Mouse (Mus musculus): Measurements from ENCODE around the gene Armc6. TPM values are rescaled to one million over a fixed set of nuclear protein-coding genes. Genes with fewer than 3 reads are reported as not detected.

The Armc6 gene
- polyA plus RNA-seq, 1 experiment from 2014 or later, result 133 TPM

DNA sequence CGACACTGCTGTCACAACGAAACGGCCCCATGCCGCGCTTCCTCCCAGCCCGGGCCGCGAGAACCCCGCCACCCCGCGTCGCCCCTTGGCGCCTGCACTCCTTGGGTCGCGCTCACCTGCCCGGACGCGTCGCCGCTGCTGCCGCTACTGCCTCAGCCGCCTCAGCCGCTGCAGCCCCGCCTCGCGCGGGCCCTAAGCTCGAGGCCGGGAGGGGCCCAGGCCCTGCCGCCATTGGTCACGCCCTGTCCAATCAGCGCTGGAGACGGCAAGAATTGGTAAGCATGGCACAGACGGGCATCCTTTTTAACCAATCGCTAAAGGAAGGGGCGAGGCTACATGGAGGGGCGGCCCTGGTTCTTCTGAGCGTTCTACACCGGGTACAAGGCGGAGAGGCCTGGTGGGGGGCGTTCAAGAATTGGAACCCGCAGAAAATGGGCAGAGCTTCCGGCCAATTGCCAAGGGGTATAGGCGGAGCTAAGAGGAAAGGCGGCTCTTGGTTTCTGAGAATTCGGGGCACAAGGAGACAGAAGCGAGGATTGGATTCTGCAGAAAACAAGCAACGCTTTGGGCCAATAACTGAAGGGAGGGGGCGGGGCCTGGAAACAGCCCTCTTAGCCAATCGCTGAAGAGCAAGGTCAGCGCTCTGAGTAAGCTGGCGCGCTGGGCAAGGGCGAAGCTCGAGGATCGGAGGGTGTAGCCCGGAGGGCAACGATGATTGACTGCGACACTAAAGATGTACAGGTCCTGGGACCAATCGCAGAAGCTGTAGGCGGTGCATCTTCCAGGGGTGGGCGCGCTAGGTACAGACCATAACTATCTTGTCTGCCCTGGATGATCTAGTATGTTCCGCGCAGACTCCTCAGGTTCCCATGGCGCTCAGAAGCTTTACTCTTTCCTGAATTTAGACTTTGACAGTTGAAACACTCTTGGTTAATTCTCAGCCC, 21.9 kb downstream of the Armc6 start, which contains the start of gene Slc25a42:
Gene Slc25a42 (minus strand): TSS at position 194 of the 944 bp plus-strand sequence.
- H3K36me3 ChIP-seq (ENCODE audit: control insufficient read depth, insufficient read depth, low read length), result no peaks in the 10 kb centered on the region
- WGBS, result under 1% methylated on average over 56 of the region's 66 CpGs
- peaks cover 14% of the 10 kb centered on the region for H3K4me1 ChIP-seq (ENCODE audit: control insufficient read depth, insufficient read depth, low read length)
- H3K27me3 ChIP-seq (ENCODE audit: control insufficient read depth, insufficient read depth, low read depth, low read length), result peaks cover 3% of the 10 kb centered on the region; the same call in 1 of the 2 replicates
- H3K4me3 ChIP-seq (ENCODE audit: low read depth, low read length), result peak within 1 kb of the TSS; percentile 66
- peak within 1 kb of the TSS; percentile 79 for H3K27ac ChIP-seq (ENCODE audit: low read length)
- peak within 1 kb of the TSS; percentile 77 for H3K9ac ChIP-seq (ENCODE audit: low read depth, low read length)
- H3K9me3 ChIP-seq (replicated peaks; ENCODE audit: control insufficient read depth, low read length, poor library complexity, severe bottlenecking), result no peaks in the 10 kb centered on the region
- H3K4me2 ChIP-seq (ENCODE audit: low read length), result peak within 1 kb of the TSS; percentile 91
- ATAC-seq, result peak; percentile 99

- H3K9ac ChIP-seq (ENCODE audit: low read depth, low read length), result peak overlapping the region; percentile 77
- peak overlapping the region; percentile 91 for H3K4me2 ChIP-seq (ENCODE audit: low read length)
- no peaks in the 10 kb centered on the region for H3K36me3 ChIP-seq (ENCODE audit: control insufficient read depth, insufficient read depth, low read length)
- H3K4me1 ChIP-seq (ENCODE audit: control insufficient read depth, insufficient read depth, low read length), result peaks cover 14% of the 10 kb centered on the region
- H3K27ac ChIP-seq (ENCODE audit: low read length), result peak overlapping the region; percentile 79
- peaks cover 3% of the 10 kb centered on the region; the same call in 1 of the 2 replicates for H3K27me3 ChIP-seq (ENCODE audit: control insufficient read depth, insufficient read depth, low read depth, low read length)
- no peak for ATAC-seq
- H3K9me3 ChIP-seq (replicated peaks; ENCODE audit: control insufficient read depth, low read length, poor library complexity, severe bottlenecking), result no peaks in the 10 kb centered on the region
- 2% methylated on average over 31 of the region's 31 CpGs for WGBS
- peak overlapping the region; percentile 66 for H3K4me3 ChIP-seq (ENCODE audit: low read depth, low read length)
Measured at GRCm38 (mm10) chr8:70211726-70212111, 22.5 kb downstream of the Armc6 start.

DNA sequence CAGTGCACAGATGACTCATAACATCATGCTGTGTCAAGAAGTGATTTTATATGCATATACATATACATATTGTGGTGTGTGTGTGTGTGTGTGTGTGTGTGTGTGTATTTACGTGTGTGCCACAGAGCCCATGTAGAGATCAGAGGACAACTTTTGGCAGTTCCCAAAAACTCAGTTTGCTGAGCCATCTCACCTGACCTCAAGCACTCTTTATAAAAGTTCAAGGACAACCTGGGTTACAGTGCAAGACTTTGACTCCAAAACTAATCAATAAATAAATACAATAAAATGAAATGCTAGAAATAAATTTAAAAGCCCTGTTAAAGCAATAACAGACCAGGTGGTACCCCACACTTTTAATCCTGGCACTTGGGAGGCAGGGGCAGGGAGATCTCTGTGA, 23.0 kb downstream of the Armc6 start:
- Histone ChIP-seq H3K9ac (ENCODE audit: low read depth, low read length) (peak overlapping the region; percentile 77; the same call in 1 of the 2 replicates), H3K4me2 (ENCODE audit: low read length) (peak overlapping the region; percentile 91), H3K36me3 (ENCODE audit: control insufficient read depth, insufficient read depth, low read length) (no peaks in the 10 kb centered on the region), H3K4me3 (ENCODE audit: low read depth, low read length) (peak overlapping the region; percentile 66), H3K4me1 (ENCODE audit: control insufficient read depth, insufficient read depth, low read length) (peaks cover 14% of the 10 kb centered on the region), H3K9me3 (replicated peaks; ENCODE audit: control insufficient read depth, low read length, poor library complexity, severe bottlenecking) (no peaks in the 10 kb centered on the region), H3K27ac (ENCODE audit: low read length) (no peak overlapping the region), H3K27me3 (ENCODE audit: control insufficient read depth, insufficient read depth, low read depth, low read length) (peaks cover 3% of the 10 kb centered on the region; the same call in 1 of the 2 replicates)
- WGBS, result 54% methylated on average over 1 of the region's 1 CpGs
- ATAC-seq, result no peak

DNA sequence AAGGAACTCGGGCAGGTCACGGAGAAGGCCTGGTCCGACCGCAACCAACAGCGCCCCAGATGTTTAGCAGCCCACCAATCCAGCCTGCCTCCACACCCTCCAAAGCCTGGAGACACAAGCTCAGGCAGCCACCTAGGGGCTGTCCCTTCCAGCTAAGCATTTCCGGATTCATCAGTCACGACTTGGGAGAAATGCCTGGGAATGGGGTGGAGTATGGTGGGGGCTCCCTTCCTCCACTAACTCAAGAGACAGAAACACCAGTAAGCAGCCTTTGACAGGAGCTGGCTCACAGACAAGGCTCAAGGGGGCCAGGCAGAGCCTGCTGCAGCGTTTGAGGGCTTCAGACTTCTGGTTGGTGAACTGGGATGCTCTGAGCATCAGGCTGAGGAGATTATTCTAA, 23.7 kb downstream of the Armc6 start:
- no peaks in the 10 kb centered on the region for H3K9me3 ChIP-seq (replicated peaks; ENCODE audit: control insufficient read depth, low read length, poor library complexity, severe bottlenecking)
- no peaks in the 10 kb centered on the region for H3K36me3 ChIP-seq (ENCODE audit: control insufficient read depth, insufficient read depth, low read length)
- no peak for ATAC-seq
- 42% methylated on average over 8 of the region's 8 CpGs for WGBS
- peaks cover 14% of the 10 kb centered on the region for H3K4me1 ChIP-seq (ENCODE audit: control insufficient read depth, insufficient read depth, low read length)
- peak overlapping the region; percentile 30; the same call in 1 of the 2 replicates for H3K9ac ChIP-seq (ENCODE audit: low read depth, low read length)
- H3K4me3 ChIP-seq (ENCODE audit: low read depth, low read length), result no peak overlapping the region
- peaks cover 3% of the 10 kb centered on the region; the same call in 1 of the 2 replicates for H3K27me3 ChIP-seq (ENCODE audit: control insufficient read depth, insufficient read depth, low read depth, low read length)
- H3K27ac ChIP-seq (ENCODE audit: low read length), result no peak overlapping the region
- peak overlapping the region; percentile 1; the same call in 1 of the 2 replicates for H3K4me2 ChIP-seq (ENCODE audit: low read length)

- H3K4me3 ChIP-seq (ENCODE audit: low read depth, low read length), result no peak overlapping the region
- peaks cover 12% of the 10 kb centered on the region for H3K4me1 ChIP-seq (ENCODE audit: control insufficient read depth, insufficient read depth, low read length)
- no peaks in the 10 kb centered on the region for H3K36me3 ChIP-seq (ENCODE audit: control insufficient read depth, insufficient read depth, low read length)
- H3K27me3 ChIP-seq (ENCODE audit: control insufficient read depth, insufficient read depth, low read depth, low read length), result peaks cover 3% of the 10 kb centered on the region; the same call in 1 of the 2 replicates
- 18% methylated on average over 1 of the region's 1 CpGs for WGBS
- no peak overlapping the region for H3K4me2 ChIP-seq (ENCODE audit: low read length)
- H3K27ac ChIP-seq (ENCODE audit: low read length), result no peak overlapping the region
- H3K9ac ChIP-seq (ENCODE audit: low read depth, low read length), result no peak overlapping the region
- no peak for ATAC-seq
- no peaks in the 10 kb centered on the region for H3K9me3 ChIP-seq (replicated peaks; ENCODE audit: control insufficient read depth, low read length, poor library complexity, severe bottlenecking)
Measured at GRCm38 (mm10) chr8:70208130-70208529, 26.1 kb downstream of the Armc6 start.

DNA sequence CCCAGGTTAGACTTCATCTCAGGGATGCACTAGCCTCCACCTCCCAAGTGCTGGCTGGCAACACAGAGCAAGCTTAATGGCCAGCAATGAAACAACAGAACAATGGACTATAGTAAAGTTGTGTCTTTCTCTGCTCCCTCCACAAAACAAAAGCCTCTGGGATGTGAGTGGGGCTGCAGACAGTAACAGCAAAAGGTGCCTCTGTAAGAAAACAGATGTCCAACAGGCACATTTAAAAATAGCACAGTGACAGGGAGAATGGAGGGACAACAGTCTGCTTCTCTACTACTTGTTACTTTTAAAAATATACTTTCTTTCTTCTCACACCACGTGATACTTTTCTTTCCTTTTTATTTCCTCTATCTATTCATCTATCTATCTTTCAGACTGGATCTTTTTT, 29.5 kb downstream of the Armc6 start:
- WGBS, result 59% methylated on average over 1 of the region's 1 CpGs

DNA sequence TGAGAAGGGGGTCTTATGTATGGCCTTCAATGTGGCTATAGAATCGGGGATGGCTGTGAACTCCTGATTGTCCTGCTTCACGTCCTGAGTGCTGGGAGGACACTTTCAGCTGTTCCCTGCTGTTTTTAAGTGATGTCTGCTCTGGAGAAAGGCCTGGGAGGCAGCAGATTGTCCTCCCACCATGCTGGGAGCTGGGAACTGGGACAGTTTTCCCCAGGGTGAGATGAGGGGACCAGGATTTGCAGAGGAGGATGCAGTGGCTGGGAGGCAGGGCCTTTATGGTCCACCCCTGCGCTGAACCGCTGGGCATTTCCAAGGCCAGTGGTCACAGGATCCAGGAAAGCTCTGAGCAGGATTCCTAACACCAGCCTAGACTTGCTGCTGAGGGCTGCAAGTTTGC, 31.2 kb downstream of the Armc6 start:
- Histone ChIP-seq H3K9me3 (replicated peaks; ENCODE audit: control insufficient read depth, low read length, poor library complexity, severe bottlenecking) (no peaks in the 10 kb centered on the region), H3K27ac (ENCODE audit: low read length) (no peak overlapping the region), H3K4me2 (ENCODE audit: low read length) (no peak overlapping the region), H3K36me3 (ENCODE audit: control insufficient read depth, insufficient read depth, low read length) (no peaks in the 10 kb centered on the region), H3K4me1 (ENCODE audit: control insufficient read depth, insufficient read depth, low read length) (no peaks in the 10 kb centered on the region; the same call in 1 of the 2 replicates), H3K4me3 (ENCODE audit: low read depth, low read length) (no peak overlapping the region), H3K27me3 (ENCODE audit: control insufficient read depth, insufficient read depth, low read depth, low read length) (no peaks in the 10 kb centered on the region), H3K9ac (ENCODE audit: low read depth, low read length) (no peak overlapping the region)
- no peak for ATAC-seq
- WGBS, result 69% methylated on average over 4 of the region's 4 CpGs

More for the DNA sequence above, 29.5 kb downstream of the Armc6 start:
- no peak for ATAC-seq
- Histone ChIP-seq H3K36me3 (ENCODE audit: control insufficient read depth, insufficient read depth, low read length) (no peaks in the 10 kb centered on the region), H3K4me1 (ENCODE audit: control insufficient read depth, insufficient read depth, low read length) (no peaks in the 10 kb centered on the region), H3K9me3 (replicated peaks; ENCODE audit: control insufficient read depth, low read length, poor library complexity, severe bottlenecking) (no peaks in the 10 kb centered on the region), H3K4me2 (ENCODE audit: low read length) (no peak overlapping the region), H3K4me3 (ENCODE audit: low read depth, low read length) (no peak overlapping the region), H3K27ac (ENCODE audit: low read length) (no peak overlapping the region), H3K27me3 (ENCODE audit: control insufficient read depth, insufficient read depth, low read depth, low read length) (no peaks in the 10 kb centered on the region), H3K9ac (ENCODE audit: low read depth, low read length) (no peak overlapping the region)

- no peak overlapping the region for H3K27ac ChIP-seq (ENCODE audit: low read length)
- no peak overlapping the region for H3K9ac ChIP-seq (ENCODE audit: low read depth, low read length)
- no peaks in the 10 kb centered on the region; the same call in 1 of the 2 replicates for H3K4me1 ChIP-seq (ENCODE audit: control insufficient read depth, insufficient read depth, low read length)
- H3K36me3 ChIP-seq (ENCODE audit: control insufficient read depth, insufficient read depth, low read length), result no peaks in the 10 kb centered on the region
- WGBS, result 89% methylated on average over 3 of the region's 3 CpGs
- H3K4me3 ChIP-seq (ENCODE audit: low read depth, low read length), result no peak overlapping the region
- H3K9me3 ChIP-seq (replicated peaks; ENCODE audit: control insufficient read depth, low read length, poor library complexity, severe bottlenecking), result no peaks in the 10 kb centered on the region
- no peak overlapping the region for H3K4me2 ChIP-seq (ENCODE audit: low read length)
- no peak for ATAC-seq
- no peaks in the 10 kb centered on the region for H3K27me3 ChIP-seq (ENCODE audit: control insufficient read depth, insufficient read depth, low read depth, low read length)
Measured at GRCm38 (mm10) chr8:70201417-70201816, 32.8 kb downstream of the Armc6 start.
